Mouse (Mus musculus) ES-E14 (cell line): ENCODE data around the gene C1qtnf4.

ENCODE experiments used
- CHD2 ChIP-seq: IDR thresholded peaks from 2 replicates; pipeline ENCODE4 v1.6.1; 2014; ENCODE audit warnings: mild to moderate bottlenecking, low read depth, low read length, inconsistent platforms
- HCFC1 ChIP-seq: IDR thresholded peaks from 2 replicates; pipeline ENCODE4 v1.6.1; 2012; ENCODE audit warnings: low read length, inconsistent platforms, borderline replicate concordance; ENCODE audit not compliant: insufficient read depth
- ZC3H11A ChIP-seq: IDR thresholded peaks from 2 replicates; pipeline ENCODE4 v1.6.1; 2012; ENCODE audit warnings: low read depth, mild to moderate bottlenecking, inconsistent platforms, low read length, borderline replicate concordance
- ZNF384 ChIP-seq: IDR thresholded peaks from 2 replicates; pipeline ENCODE4 v1.6.1; 2012; ENCODE audit warnings: low read depth, low read length, inconsistent platforms

- TF ChIP-seq ZNF384 (no peak), HCFC1 (peak; percentile 31; the same call in 1 of the 2 replicates), CHD2 (no peak), ZC3H11A (no peak)
Measured at GRCm38 (mm10) chr2:90846955-90847680, 38.5 kb upstream of the C1qtnf4 start, which contains the start of gene Mtch2.
